In genomic region chr5:38536822-38537221, GRCm38 (mm10) we compare ENCODE assay signal across 22 mouse cellular contexts. TPM values are rescaled to one million over a fixed set of nuclear protein-coding genes. Genes with fewer than 3 reads are reported as not detected.
DNase-seq lines count a peak whose midpoint lies in the region; ATAC-seq lines count a peak whose summit lies in the region.
"Had no signal": no experiment of that assay in that cellular context is flagged by ENCODE, and none has a peak within 500 bp of the region (broad histone marks: within the 10 kb centered on the region; RNA-seq: fewer than 3 reads in every experiment).

No protein-coding gene starts in this region.

- H3K4me1 ChIP-seq in heart, embryonic 11.5 days (ENCODE audit: control insufficient read depth, insufficient read depth, low read length) = peaks cover 5% of the 10 kb centered on the region
- peaks cover 4% of the 10 kb centered on the region; the same call in 1 of the 2 replicates for H3K4me1 ChIP-seq in heart, embryonic 10.5 days
- H3K4me1 ChIP-seq in hindbrain, embryonic 16.5 days (ENCODE audit: control insufficient read depth, insufficient read depth, low read depth, low read length) = no peaks in the 10 kb centered on the region; the same call in 1 of the 2 replicates
- H3K4me1 ChIP-seq: embryonic facial prominence, embryonic 13.5 days; forebrain, embryonic 12.5 days; hindbrain, embryonic 10.5 days; kidney, embryonic 15.5 days had no signal

- peaks cover 85% of the 10 kb centered on the region for H3K36me3 ChIP-seq in heart, embryonic 11.5 days (ENCODE audit: control insufficient read depth, insufficient read depth, low read length)
- peaks cover 99% of the 10 kb centered on the region for H3K36me3 ChIP-seq in heart, embryonic 10.5 days
- peaks cover 63% of the 10 kb centered on the region for H3K36me3 ChIP-seq in hindbrain, embryonic 16.5 days (ENCODE audit: control insufficient read depth, insufficient read depth, low read length)

- WGBS in heart, embryonic 11.5 days (ENCODE audit: insufficient replicate concordance) = 89% methylated on average over 3 of the region's 3 CpGs
- 90% methylated on average over 3 of the region's 3 CpGs for WGBS in heart, embryonic 10.5 days
- 75% methylated on average over 3 of the region's 3 CpGs for WGBS in hindbrain, embryonic 16.5 days

- no peak overlapping the region for H3K27ac ChIP-seq in heart, embryonic 11.5 days (ENCODE audit: low read depth, low read length)
- no peak overlapping the region for H3K27ac ChIP-seq in heart, embryonic 10.5 days
- no peak overlapping the region for H3K27ac ChIP-seq in hindbrain, embryonic 16.5 days (ENCODE audit: low read depth, low read length)
- H3K27ac ChIP-seq: embryonic facial prominence, embryonic 13.5 days; forebrain, embryonic 12.5 days; heart, embryonic 13.5 days; hindbrain, embryonic 10.5 days; kidney, embryonic 15.5 days had no signal

- ATAC-seq in heart, embryonic 11.5 days (replicated peaks; ENCODE audit: insufficient number of reproducible peaks, low FRiP score, low TSS enrichment) = no peak
- ATAC-seq in hindbrain, embryonic 16.5 days = no peak
- ATAC-seq: forebrain, embryonic 16.5 days; intestine, embryonic 16.5 days had no signal

- H3K9me3 ChIP-seq in heart, embryonic 11.5 days (replicated peaks; ENCODE audit: control insufficient read depth, low read length) = no peaks in the 10 kb centered on the region
- H3K9me3 ChIP-seq in heart, embryonic 10.5 days = no peaks in the 10 kb centered on the region
- H3K9me3 ChIP-seq in hindbrain, embryonic 16.5 days (ENCODE audit: control insufficient read depth, low read length) = no peaks in the 10 kb centered on the region
- H3K9me3 ChIP-seq: embryonic facial prominence, embryonic 13.5 days; forebrain, embryonic 12.5 days; heart, embryonic 13.5 days; hindbrain, embryonic 10.5 days; kidney, embryonic 15.5 days had no signal

- no peak overlapping the region for H3K4me2 ChIP-seq in heart, embryonic 11.5 days
- H3K4me2 ChIP-seq in hindbrain, embryonic 16.5 days (ENCODE audit: low read length) = no peak overlapping the region
- H3K4me2 ChIP-seq: embryonic facial prominence, embryonic 13.5 days; forebrain, embryonic 12.5 days; heart, embryonic 13.5 days; hindbrain, embryonic 14.5 days; kidney, embryonic 15.5 days had no signal

- no peak overlapping the region for H3K9ac ChIP-seq in heart, embryonic 11.5 days (ENCODE audit: low read depth, low read length)
- no peak overlapping the region for H3K9ac ChIP-seq in hindbrain, embryonic 16.5 days (ENCODE audit: low read depth, low read length)
- H3K9ac ChIP-seq: embryonic facial prominence, embryonic 13.5 days; forebrain, embryonic 12.5 days; heart, embryonic 13.5 days; hindbrain, embryonic 14.5 days; kidney, embryonic 15.5 days had no signal

- DNase-seq in cerebellum, adult 9-10 months = peak; percentile 6
- DNase-seq in cerebellum, postnatal 25 days = no peak
- peak; percentile 96 for DNase-seq in heart, adult 11 months
- peak; percentile 45 to 55 for DNase-seq in heart, adult 9 months (ENCODE audit: low spot score in 2 of 2)
- no peak for DNase-seq in heart, embryonic 10.5 days (ENCODE audit: low spot score)
- peak; percentile 74 for DNase-seq in gastrocnemius, postnatal 25 days
- DNase-seq: adrenal gland, postnatal 36 days; cerebellum, adult 11 months; cerebellum, adult 8-10 months; cerebellum, postnatal 36 days; kidney, adult 2 months; kidney, postnatal 14 days had no signal

- no peak overlapping the region for H3K4me3 ChIP-seq in heart, embryonic 11.5 days (ENCODE audit: low read depth, low read length)
- H3K4me3 ChIP-seq in heart, embryonic 10.5 days = no peak overlapping the region
- H3K4me3 ChIP-seq in hindbrain, embryonic 16.5 days (ENCODE audit: low read length) = no peak overlapping the region
- H3K4me3 ChIP-seq: embryonic facial prominence, embryonic 13.5 days; forebrain, embryonic 12.5 days; heart, embryonic 13.5 days; hindbrain, embryonic 10.5 days; kidney, embryonic 15.5 days had no signal

- no peaks in the 10 kb centered on the region for H3K27me3 ChIP-seq in heart, embryonic 11.5 days (ENCODE audit: control insufficient read depth, insufficient read depth, low read length)
- H3K27me3 ChIP-seq in heart, embryonic 10.5 days (ENCODE audit: insufficient read depth, poor library complexity, severe bottlenecking) = no peaks in the 10 kb centered on the region
- H3K27me3 ChIP-seq in hindbrain, embryonic 16.5 days (replicated peaks; ENCODE audit: control insufficient read depth, insufficient read depth, low read length) = no peaks in the 10 kb centered on the region
- H3K27me3 ChIP-seq: embryonic facial prominence, embryonic 13.5 days; forebrain, embryonic 12.5 days; heart, embryonic 13.5 days; kidney, embryonic 15.5 days had no signal

RNA-seq across cellular contexts. Expression of gene Wdr1, which starts 26.2 kb away (rescaled TPM):
- polyA plus RNA-seq in heart, embryonic 11.5 days (2014; fragmentation: Nextera tagmentation; extraction: Ambion mirVana) = 244 and 288 TPM in 2 replicates
- 243 and 286 TPM in 2 replicates for polyA plus RNA-seq in heart, embryonic 10.5 days (2016; fragmentation: Nextera tagmentation; extraction: Ambion mirVana)
- total RNA-seq in gastrocnemius, postnatal 25 days (2021) = 10 to 100 TPM; 62.8 to 73.4 TPM
- 202 and 210 TPM in 2 replicates for polyA plus RNA-seq in hindbrain, embryonic 16.5 days (2015; fragmentation: Nextera tagmentation; extraction: Ambion mirVana)

RNA-seq across cellular contexts. Expression of gene Slc2a9, which starts 33.9 kb away (rescaled TPM):
- 0.19 and 0.49 TPM in 2 replicates for polyA plus RNA-seq in heart, embryonic 11.5 days (2014; fragmentation: Nextera tagmentation; extraction: Ambion mirVana)
- polyA plus RNA-seq in heart, embryonic 10.5 days (2016; fragmentation: Nextera tagmentation; extraction: Ambion mirVana) = 0.31 and 0.47 TPM in 2 replicates
- under 1 TPM; 0.10 to 0.43 TPM for total RNA-seq in gastrocnemius, postnatal 25 days (2021)
- 0.44 and 0.77 TPM in 2 replicates for polyA plus RNA-seq in hindbrain, embryonic 16.5 days (2015; fragmentation: Nextera tagmentation; extraction: Ambion mirVana)

Comparison
In these comparisons a context has a peak if more than half of its experiments do, and no peak if none do; other contexts are left out.
1. DNase-seq: peak in cerebellum, adult 9-10 months (single experiment), heart, adult 11 months (single experiment), heart, adult 9 months (2 of 2) and gastrocnemius, postnatal 25 days (single experiment); none in cerebellum, postnatal 25 days (0 of 2) and heart, embryonic 10.5 days (single experiment).